Mouse (Mus musculus) cerebellum, adult 8-10 months (tissue): Measurements from ENCODE around the gene Kmt2a.
A peak's percentile ranks its signal among the peaks of the same experiment; 100 is the strongest.

Source experiments
- DNase-seq: peaks from one replicate; pipeline ENCODE4 v3.0.0; 2022

Kmt2a gene

DNA sequence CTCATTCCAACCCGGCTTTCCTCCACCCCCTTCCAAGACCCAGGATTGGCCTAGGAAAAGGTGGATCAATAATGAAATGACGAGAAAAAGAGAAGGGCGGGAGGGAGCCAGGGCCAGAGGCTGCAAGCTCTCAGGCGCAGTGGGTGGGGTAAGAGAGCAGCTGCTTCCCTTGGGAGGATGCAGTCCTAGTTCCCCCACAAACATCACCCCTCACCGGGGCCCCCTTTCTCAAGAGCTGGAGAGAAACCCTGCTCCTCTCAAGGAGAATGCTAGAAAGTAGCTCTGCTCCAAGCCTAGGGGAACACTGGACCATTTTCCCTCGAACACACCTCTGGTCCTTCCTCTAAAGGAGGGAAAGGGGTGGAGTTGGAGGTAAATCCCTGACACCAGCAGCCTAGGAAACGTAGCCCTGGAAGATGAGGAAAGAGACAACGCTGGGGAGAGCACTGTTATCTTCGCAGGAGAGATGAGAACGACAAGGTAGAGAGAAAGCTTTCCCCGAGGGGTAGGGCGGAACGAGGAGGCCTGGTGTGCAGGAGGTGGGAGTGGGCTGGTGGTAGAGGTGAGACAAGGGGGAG is 1.3 kb downstream of the Kmt2a start:
- DNase-seq = peak; percentile 37

DNA sequence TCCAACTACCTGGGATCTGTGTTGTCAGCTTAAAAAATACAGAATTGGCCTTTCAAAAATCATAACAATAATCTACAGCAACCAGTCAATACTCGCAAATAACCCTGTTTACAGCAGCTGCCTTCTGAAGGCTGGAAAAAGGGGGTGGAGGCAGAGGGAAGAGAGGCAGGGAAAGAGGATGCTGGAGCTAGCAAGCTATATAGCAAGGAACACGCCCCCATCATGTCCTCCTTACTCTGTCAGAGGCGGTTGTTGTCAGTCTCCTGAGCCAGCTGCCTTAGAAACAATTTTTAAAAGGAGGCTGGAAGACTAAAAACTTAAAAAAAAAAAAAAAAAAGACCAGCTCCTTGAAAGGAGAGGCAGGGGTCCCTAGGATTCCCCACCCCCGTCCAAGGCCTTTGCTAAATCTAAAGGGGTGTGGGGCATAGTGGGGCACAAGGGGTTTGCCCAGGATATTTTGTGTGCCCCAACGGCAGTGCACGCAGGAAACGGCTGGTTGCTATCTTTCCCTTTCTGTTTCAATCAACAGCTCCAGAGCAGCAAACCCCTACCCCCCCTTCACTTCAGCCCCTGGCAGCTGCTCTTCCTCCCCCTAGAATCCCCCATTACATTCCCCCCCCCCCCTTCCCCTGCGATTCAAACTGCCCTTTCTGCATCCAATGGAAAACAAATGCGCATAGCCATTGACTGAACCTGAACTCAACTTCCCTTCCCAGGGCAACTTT is 2.2 kb downstream of the Kmt2a start:
- DNase-seq = no peak

DNA sequence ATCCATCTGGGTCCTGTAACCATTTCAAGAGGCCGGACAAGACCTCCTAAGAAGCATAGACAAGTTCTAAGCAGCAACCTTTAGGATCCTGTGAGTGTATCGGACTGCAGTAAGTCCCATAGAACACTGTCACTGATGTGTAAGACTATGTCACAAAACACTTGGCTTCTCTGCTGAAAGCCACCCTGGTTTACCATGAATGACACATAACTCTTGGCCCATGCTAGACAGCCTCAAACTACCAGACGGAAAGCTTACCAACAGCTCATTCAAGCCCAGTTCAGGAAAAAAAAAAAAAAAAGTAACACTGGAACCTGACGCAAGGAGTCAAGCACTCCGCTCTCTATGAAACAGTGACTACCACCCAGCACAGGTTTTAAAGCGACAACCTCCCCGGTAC is 3.4 kb downstream of the Kmt2a start:
- DNase-seq = no peak

DNA sequence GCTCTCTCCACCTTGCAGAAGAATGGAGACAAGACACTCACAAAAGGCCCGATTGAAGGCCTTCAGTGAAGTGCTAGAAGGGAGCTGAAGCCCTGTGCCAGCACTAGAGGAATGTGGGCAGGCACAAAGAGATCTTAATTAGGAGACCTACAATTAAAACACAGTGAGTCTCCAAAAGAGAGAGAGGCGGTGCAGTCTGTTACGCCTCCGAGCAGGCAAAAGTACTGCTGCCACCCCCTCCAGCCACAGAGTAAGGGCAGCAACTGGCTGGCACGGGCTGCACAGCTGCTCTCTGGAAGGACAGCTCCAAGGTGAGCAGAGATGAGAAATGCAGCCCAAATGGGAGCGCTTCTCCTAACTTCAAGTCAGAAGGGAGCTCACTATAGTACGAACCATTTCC is 5.6 kb downstream of the Kmt2a start:
- no peak for DNase-seq

DNA sequence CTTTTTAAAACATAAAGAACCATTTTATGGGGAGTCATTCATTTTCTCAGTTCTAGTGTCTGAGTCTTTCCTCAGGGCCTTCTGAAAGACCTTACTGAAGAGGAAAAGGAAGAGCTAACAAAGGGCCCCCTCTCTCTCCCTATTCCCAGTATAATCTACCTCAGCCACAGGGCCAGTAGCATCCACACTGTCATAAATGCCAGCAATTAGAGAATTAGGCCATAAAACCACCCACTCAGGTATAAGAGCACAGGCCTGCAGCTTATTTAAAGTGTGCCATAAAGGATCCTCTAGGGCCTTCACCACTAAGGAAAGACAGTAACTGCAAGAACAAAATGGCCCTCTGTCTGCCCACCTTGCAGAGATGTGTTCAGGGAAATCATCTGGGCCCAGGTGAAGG is 6.9 kb downstream of the Kmt2a start:
- no peak for DNase-seq

DNA sequence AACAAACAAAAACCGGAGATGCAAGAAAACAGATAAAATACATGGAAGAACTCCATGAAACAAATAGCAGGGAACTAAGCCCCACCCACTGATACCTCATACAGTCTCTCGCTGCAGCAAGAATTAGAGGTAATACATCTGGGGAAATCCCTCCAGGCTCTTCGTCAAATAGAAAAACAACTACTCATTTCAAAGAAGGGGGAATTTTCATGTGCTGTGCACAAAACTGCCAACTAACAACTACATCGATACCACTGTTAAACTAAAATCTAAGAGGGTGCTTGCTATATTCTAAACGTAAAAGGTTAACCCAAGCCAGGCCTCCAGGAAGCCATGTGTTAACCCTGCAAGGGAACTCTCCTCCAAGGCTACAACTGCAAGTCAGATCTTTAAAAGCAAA is 7.4 kb downstream of the Kmt2a start:
- no peak for DNase-seq

DNA sequence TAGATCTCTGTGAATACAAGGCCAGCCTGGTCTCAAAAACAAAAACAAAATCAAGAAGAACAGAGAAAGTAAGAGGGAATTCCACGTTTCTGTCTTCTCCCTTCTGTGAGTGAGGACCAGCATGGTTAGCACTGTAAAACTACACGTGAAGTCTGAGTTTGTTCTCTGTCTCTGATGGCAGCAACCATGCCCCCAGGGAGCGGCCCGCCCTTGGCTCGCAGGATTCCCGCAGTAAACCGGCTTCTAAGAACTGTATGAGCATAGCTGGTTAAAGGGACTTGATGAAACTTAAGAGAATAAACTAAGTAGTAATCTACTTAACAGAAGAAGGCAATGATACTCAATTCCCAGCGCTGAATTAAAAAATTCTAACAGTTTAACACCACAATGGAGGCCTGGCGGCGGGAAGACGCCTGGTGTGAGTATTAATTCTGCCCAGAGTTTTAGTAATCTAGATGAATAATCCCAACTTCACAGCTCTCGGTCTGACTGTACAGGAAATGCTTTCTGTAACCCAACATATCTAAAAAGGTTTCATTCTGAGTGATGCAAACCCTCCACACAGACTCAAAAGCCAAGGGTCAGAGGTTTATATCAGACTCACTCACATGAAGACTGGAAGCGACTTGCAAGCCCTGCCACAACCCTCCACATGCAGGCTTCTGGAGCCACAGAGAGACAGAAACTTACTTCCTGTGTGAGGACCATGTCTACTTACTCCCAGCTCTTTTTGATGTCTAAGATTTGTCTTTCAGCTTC is 12.6 kb downstream of the Kmt2a start:
- no peak for DNase-seq

DNA sequence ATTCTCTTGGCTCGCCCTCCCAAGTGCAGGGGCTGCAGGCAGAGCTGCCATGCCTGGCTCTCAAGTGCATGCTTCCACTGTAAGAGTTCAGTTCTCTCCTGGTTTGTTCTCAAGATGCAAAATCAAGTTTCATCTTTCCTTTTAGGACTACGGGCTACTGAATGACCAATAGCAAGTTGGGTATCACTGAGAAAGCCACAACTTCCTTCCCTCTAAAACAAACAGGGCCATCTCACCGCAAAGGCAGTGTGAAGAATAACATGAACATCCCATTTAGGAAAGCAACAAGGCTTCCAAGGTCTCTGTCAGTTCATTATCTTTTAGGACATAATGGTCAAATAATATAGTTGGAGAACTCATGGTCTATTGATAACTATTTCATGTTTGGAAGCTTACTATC is 13.4 kb downstream of the Kmt2a start:
- DNase-seq = no peak

DNA sequence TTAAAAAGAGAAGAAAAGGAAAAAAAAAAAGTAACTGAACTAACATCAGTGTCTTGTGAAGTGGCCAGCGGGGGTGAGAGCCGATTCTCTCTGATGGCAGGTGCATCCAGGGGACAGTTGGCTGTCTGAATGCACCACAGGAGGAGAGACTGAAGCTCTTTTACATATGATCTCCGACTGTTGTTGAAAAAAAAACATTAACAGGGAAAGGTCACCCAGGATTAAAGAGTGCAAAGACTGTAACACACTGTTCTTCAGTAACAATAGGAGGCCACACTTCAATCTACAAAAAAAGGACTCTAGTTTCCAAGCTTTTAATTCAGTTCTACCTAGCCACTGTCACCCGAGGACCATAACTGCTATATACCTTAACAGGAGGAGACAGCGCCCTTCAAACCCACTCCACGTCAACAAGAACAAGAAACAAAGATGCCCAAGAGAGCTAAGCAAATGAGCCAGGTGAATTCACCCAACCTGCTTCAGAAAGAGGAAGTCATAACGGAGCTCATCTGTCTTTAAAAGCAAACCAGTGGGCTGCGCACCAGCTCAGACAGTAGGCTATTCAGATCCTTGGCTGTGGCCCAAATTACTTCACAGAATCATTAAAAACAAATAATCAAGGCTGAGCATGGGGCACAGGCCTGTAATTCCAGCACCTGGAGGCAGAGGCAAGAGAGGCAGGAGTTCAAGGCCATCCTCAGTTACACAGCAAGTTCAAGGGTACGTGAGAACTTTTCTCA is 14.4 kb downstream of the Kmt2a start:
- DNase-seq = no peak

DNA sequence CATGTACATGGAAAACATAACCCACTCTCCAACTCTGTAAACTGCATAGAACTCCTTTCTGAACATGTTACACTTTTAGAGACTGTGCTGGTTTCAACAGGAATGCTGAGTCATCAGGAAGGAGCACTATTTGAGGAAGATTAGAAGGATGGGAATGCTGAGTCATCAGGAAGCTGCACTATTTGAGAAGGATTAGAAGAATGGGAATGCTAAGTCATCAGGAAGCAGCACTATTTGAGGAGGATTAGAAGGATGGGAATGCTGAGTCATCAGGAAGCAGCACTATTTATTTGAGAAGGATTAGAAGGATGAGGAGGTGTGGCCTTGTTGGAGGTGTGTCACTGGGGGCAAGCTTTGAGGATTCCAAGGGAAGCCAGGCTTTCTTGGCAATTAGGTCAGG is 20.0 kb downstream of the Kmt2a start:
- DNase-seq = no peak

DNA sequence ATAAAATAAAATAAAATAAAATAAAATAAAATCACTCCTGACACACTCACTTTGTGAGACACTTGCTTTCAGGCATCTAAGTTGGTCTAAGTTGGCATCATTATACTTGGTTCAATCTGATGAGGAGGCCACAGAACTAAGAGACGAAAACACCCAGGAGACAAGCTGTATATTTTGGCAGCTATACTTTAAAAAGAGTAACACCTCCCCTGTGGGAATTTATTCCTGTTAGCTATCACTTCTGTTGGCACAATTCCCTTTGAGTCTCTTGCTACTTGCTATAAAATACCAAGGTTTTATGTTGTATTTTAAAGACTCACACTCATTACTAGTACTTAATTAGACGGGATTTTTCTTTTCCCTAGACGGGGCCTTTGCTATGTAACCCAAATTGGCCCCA is 22.4 kb downstream of the Kmt2a start:
- DNase-seq = no peak

DNA sequence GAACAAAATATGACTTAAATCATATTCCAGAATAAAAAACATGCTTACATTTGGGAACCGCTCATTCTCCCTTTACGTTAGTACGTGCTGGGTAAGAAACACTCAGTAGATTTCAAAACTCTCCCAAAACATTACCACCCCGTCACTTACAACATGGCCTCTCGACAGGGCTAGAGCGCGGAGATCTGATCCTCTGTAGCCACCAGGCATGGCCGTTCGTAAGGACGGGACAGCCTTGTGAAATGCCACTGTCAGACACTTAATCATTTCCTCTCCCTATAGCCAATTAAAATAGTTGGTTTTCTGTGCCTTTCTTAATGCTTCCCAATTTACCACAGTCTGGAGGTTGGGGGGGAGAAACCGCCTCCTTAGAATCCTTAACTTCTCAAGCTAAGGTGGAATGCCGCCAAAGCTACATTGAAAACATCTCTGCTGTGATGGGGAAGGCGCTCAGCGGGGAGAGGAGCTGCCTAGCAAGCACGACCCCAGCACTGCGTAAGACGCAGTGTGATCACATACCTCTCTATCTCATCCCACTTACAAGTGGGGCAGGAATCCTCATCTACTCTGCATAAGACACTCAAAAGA is 23.6 kb downstream of the Kmt2a start:
- DNase-seq = no peak

DNA sequence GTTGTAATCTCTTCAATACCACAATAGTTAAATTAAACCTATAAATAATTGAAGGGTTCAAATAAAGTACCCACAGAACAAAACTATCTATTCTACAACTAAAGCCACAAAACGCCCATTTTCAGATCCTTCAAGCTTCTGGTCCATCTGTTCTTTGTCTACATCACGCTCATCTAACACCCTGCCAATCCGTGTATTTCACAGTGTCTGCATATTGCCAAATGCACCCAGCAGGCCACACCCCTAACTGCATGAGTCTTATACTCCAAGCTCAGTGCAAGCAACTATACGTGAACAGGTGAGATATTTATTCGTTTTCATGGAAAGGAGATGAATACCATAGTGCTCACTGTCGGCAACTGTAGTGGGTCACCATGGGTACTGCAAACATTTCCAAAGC is 25.9 kb downstream of the Kmt2a start:
- DNase-seq = no peak

DNA sequence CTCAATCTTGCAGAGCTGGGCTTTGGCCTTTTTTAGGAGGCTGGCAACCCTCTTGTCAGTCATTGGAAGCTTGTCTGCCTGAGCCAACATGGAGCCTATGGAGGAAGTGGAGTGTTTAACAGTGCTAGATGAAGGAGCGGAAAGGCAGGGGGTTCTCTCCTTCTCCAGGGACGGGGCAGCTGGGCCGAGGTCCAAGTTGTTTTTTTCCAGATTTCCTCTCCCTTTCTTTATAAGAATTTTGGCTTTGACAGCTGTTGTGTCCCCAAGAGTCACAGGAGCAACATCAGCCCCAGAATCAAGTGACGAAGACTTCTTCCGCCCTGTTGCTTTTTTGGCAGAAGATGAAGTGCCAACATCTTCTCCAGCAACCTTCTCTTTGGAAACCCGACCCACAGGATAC is 33.6 kb downstream of the Kmt2a start:
- DNase-seq = no peak

DNA sequence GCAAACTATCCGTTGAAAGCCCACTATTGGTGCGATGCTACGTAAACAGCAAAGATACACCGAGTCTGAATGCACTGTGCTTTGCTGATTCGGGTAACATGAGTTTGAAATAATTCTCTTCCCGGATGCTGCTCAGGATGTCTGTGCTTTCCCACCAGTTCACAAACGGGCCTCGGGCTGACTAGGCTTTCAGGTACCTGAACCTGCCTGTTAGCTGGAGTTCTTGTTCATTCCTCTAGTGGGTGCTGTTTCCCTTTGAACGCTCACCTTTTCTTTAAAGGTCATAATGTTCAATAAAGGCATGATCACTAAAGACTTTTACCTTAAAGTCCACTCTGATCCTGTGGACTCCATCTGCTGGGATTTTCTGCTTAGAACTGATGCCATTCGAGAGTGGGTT is 39.9 kb downstream of the Kmt2a start:
- peak; percentile 44 for DNase-seq

DNA sequence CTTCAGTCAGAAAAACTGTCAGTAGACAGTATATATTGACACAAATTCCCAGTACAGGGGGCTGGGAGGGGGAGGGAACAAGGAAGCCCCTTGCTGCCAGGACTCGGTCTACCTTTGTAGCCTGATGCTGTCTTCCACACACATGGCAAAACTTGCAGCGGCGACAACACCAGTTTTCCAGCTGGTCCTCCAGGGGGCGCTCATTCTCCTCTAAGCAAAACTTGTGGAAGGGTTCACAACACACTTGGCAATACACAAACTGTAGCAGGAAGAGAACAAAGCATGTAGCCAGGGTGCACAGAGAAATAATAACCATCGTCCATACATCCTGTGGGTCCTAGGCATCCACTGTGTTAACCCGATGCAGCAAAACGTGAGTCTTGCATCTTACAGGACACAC is 44.7 kb downstream of the Kmt2a start:
- peak; percentile 73 for DNase-seq

DNA sequence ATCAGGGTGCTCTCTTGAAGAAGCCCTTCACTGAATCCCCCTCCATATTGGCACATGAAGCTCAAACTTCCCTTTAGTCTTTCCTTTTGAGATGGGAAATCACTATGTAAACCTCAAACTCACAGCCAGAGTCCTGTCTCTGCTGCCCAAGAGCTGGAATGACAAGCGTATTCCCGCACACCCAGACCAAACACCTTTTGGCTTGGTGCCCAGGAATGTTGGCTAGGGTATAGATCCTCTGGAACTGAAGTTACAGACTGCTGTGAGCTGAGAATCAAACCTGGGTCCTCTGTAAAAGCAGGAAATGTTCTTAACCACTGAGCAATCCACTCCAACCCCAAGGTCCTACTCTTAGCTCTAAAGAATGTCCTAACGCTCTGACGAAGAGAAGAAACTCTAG is 48.7 kb downstream of the Kmt2a start:
- DNase-seq = peak; percentile 21

DNA sequence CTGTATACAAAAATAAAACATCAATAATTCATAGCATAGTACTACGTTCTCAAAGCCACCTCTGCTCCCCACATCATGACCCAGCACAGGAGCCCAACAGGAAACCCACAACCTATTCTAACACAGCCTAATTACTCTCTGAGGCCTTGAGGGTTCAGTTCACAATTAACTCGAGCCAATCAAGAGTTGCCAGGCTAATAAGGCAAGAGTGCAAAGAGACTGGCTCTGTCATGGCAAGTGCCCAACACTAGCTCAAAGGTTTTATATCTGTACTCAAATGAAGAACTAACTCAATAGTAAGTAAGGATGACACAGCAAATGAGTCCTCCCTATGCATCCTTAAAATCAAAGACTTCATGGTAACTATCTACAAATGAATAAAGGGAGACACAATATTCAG is 50.6 kb downstream of the Kmt2a start:
- DNase-seq = no peak

DNA sequence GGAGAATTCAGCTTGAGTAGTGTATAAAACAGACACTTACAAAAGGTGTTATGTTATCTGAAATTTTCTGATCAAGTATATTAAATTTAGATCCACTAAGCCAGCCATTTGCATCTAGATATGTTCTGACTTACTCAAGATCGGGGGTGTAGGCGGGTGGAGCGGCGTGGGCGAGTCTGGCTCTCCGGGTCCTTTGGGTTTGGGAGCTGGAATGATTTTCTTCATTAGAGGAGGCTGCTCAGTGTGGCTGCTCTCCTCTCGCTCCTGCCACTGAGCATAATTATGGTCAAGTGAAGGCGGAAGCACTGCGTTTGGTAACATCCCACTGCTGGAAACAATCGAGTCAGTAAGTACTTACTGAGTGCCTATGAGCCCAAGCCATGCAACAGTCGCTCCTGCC is 52.2 kb downstream of the Kmt2a start:
- no peak for DNase-seq

DNA sequence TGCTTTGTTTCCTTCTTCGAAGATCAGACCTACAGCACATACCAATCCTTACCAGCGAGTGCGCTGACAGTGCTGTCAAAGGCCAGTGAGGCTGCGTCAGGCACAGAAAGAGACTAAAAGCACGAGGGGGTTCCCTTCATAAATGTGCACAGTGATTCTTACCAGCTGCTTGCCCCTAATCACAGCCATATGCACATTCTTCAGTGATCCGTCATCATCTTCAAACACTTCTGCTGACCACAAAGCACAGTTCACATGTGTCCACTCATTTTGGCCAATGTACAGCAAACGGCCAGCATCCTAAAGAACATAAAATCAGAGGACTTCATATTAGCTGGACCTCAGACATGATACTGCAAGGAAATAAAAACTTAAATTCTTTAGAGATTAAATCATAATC is 54.4 kb downstream of the Kmt2a start:
- DNase-seq = no peak

DNA sequence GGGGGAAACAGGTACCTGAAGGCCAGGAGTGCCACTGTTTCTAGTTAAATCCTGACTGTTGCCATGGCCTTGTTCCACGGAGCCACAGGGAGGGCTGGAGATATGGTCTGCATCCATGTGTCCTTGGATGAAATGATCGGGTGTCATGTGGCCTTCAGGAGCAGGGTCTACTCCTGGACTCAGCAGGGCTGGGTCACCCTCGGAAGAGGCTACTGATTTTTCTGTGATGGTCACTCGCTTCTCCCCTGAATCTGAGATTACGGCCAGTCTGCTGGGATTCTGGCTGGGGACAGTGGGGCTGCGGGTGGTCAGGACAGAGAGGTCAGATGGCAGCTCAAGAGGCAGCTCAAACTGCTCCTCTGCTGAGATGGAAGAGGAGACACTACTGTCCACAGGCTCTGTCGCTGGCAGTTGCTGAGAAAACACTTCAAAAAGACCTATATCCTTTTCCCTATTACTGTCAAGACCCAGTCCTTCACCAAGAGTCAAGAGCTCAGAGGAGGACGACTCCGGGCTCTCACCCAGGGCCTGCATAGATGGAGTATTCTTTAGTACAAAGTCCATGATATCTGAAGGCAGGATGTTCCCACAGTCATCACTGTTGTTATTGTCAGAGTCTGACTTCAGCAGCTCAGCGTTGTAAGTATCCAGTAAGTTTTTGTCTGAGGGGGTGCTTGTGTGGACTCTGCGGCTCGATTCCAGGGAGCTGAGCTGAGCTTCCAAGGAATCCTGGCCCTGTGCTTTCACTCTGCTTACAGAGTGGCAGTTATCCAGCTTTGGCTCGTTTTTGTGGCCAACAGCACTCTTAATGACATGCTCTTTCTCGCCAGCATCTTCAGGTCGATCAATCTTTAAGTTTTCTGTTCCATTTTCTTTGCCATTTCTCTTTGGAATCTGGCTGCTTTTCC is 60.9 kb downstream of the Kmt2a start:
- DNase-seq = no peak

DNA sequence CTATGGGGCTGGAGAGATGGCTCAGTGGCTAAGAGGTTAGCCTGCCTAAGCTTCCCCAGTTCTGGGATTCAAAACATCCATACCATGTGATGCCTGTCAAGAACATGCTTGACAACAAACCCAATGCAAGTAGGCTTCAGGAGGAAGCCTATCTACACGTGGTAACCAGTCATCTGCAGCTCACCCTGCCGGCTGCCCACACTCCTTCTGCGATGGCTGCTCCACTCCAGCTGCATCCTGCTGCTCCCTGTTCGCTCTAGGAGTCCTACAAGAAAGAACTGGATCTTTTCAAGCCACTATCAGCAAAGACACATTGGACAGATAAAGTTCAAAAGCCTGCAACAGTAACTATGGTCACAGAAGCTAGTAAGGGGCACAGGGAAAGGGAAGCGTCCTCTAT is 63.6 kb downstream of the Kmt2a start:
- no peak for DNase-seq
